Mouse (Mus musculus) liver, embryonic 14.5 days (tissue): ENCODE measurements at regions not wholly inside any gene's neighbourhood (a gene's known extent, or its start where the extent isn't known, plus 50 kb on each side); places are given as distances from the start of the nearest gene placed in this dataset.

Experiments used
- ATAC-seq: fragments of 200-750 bp; cut with Nextera tagmentation; 2 replicates; pipeline ENCODE4 v1.8.0; 2017; ENCODE audit warnings: moderate number of reproducible peaks, mild to moderate bottlenecking, moderate library complexity; ENCODE audit not compliant: insufficient read depth
- DNase-seq, 3 experiments: peaks; one replicate each; pipeline ENCODE4 v3.0.0-alpha.2; 2012 to 2013; ENCODE audit warnings: low read depth in 3 of 3, low spot score in 3 of 3
- H3K27ac ChIP-seq: fragments of 300-500 bp; sonication (generic); 2 replicates; pipeline ENCODE4 v1.5.1; 2014; ENCODE audit warnings: moderate library complexity, mild to moderate bottlenecking, control low read depth, inconsistent platforms
- H3K27me3 ChIP-seq: fragments of 300-500 bp; sonication (generic); 2 replicates; pipeline ENCODE4 v1.6.1; 2014; ENCODE audit warnings: mild to moderate bottlenecking, low read length, moderate library complexity; ENCODE audit not compliant: control insufficient read depth, insufficient read depth
- H3K36me3 ChIP-seq: fragments of 300-500 bp; sonication (generic); replicated peaks from 2 replicates; pipeline ENCODE4 v1.6.1; 2014; ENCODE audit warnings: low read depth; ENCODE audit not compliant: control insufficient read depth, insufficient read depth
- H3K4me1 ChIP-seq, 2 experiments: fragments of 200-500 bp in 1 of 2; fragments of 300-500 bp in 1 of 2; sonication (generic) in 1 of 2; replicated peaks; 2 replicates each; pipeline ENCODE4 v1.6.1; 2012 to 2014; ENCODE audit warnings: antibody characterized with exemption in 1 of 2, inconsistent platforms in 1 of 2, low read length in 1 of 2; ENCODE audit not compliant: control insufficient read depth in 2 of 2, insufficient read depth in 2 of 2
- H3K4me2 ChIP-seq: fragments of 300-500 bp; sonication (generic); 2 replicates; pipeline ENCODE4 v1.6.1; 2014; ENCODE audit warnings: low read depth, mild to moderate bottlenecking, control low read depth, moderate library complexity
- H3K4me3 ChIP-seq, 2 experiments: fragments of 200-500 bp in 1 of 2; fragments of 300-500 bp in 1 of 2; sonication (generic) in 1 of 2; 2 replicates each; pipeline ENCODE4 v1.5.1; 2012 to 2014; ENCODE audit warnings: low read depth in 2 of 2, low read length in 2 of 2, mild to moderate bottlenecking in 2 of 2, control low read depth in 1 of 2, inconsistent platforms in 1 of 2, moderate library complexity in 1 of 2; ENCODE audit not compliant: insufficient read depth in 1 of 2
- H3K9ac ChIP-seq: fragments of 300-500 bp; sonication (generic); replicated peaks from 2 replicates; pipeline ENCODE4 v1.6.1; 2014; ENCODE audit warnings: mild to moderate bottlenecking, control low read depth, moderate library complexity
- H3K9me3 ChIP-seq: fragments of 300-500 bp; sonication (generic); 2 replicates; pipeline ENCODE4 v1.6.1; 2016; ENCODE audit warnings: low read length, mixed read lengths; ENCODE audit not compliant: control insufficient read depth
- CTCF ChIP-seq: IDR thresholded peaks from 2 replicates; pipeline ENCODE4 v1.5.1; 2016; ENCODE audit warnings: antibody characterized with exemption, low read depth, control low read depth
- EP300 ChIP-seq: IDR thresholded peaks from 2 replicates; pipeline ENCODE4 v1.6.1; 2016; ENCODE audit warnings: antibody characterized with exemption, low read depth
- WGBS: fragments of 180-500 bp; shearing (Covaris S2); extraction: QIAGEN DNeasy Blood & Tissue Kit; methylation state at CpG from one replicate; pipeline ENCODE4 v1.1.7; 2014; ENCODE audit not compliant: insufficient replicate concordance; 5-methylcytosine and 5-hydroxymethylcytosine counted together

DNA sequence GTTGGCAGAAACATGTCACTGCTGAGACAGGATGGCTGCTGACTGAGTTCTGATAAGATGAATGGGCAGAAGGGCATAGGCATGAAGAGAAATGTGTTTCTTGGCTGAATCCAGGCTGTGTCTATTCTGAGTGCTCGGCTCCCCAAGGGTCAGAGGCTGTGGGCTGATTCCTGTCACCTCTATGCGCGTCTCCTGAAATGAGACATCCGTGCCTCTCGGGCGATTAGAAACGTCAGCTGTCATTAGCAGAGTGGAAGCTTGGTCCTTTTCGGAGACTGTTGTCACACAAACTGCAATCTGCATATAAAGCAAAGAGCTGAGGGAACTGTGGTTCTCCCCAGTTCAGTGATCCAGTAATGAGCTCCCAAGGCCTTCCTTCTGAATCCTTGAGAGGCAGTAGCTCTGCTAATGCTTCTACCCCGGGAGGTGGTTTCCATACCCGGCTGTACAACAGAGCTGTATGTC lies 108.8 kb downstream of the Atp23 start:
- H3K27ac ChIP-seq: no peak overlapping the region
- no peaks in the 10 kb centered on the region for H3K9me3 ChIP-seq
- no peak overlapping the region for H3K4me3 ChIP-seq
- 61% methylated on average over 10 of the region's 10 CpGs for WGBS
- H3K36me3 ChIP-seq: no peaks in the 10 kb centered on the region
- no peaks in the 10 kb centered on the region for H3K4me1 ChIP-seq
- no peak for TF ChIP-seq CTCF
- no peak for TF ChIP-seq EP300
- H3K9ac ChIP-seq: no peak overlapping the region
- ATAC-seq: no peak
- H3K27me3 ChIP-seq: no peaks in the 10 kb centered on the region
- no peak overlapping the region for H3K4me2 ChIP-seq
- no peak for DNase-seq

DNA sequence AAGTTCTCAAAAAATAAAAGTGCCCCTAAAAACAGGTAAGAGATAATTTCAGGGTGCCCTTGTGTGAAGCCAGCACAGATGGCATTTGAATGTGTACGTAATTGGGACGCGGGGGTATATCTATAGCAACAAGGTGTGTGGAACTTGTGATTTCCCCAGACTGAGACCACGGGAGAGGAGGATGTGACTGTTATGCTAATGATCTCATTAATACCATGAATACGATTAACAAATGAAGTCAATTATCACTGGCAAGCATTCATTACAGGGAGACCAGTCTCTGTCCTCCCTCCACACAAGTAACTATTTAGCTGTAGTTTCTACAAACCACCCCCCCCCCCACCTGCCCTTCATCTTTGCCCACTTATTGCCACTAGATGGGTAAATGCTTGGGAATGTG lies 112.9 kb downstream of the Atp23 start:
- no peaks in the 10 kb centered on the region for H3K4me1 ChIP-seq
- ATAC-seq (no peak), DNase-seq (no peak)
- WGBS: 75% methylated on average over 5 of the region's 5 CpGs
- no peaks in the 10 kb centered on the region for H3K9me3 ChIP-seq
- no peak for TF ChIP-seq CTCF
- no peak for TF ChIP-seq EP300
- H3K9ac ChIP-seq: no peak overlapping the region
- H3K36me3 ChIP-seq: no peaks in the 10 kb centered on the region
- no peaks in the 10 kb centered on the region for H3K27me3 ChIP-seq
- H3K27ac ChIP-seq: no peak overlapping the region
- H3K4me2 ChIP-seq: no peak overlapping the region
- H3K4me3 ChIP-seq: no peak overlapping the region

DNA sequence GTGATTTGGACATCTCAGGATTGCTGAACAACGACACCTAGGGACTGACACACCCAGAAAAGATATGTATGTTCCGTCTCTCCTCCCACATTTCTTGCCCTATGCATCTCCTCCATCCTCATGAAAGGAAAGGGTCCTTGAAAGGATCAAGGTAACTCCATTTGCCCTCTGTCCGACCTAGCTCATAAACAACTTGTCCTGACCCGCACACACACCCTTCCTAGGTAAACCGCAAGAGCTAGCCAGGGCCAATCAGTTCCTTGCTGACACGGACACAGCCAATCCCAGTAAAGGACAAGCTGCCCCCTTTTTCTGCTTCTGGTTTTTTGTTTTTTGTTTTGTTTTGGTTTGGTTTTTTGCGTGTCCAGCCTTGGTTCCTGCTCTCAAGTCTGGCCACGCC lies 118.0 kb downstream of the Atp23 start:
- 73% methylated on average over 8 of the region's 8 CpGs for WGBS
- Histone ChIP-seq H3K4me1 (no peaks in the 10 kb centered on the region), H3K4me2 (no peak overlapping the region), H3K27ac (no peak overlapping the region), H3K36me3 (no peaks in the 10 kb centered on the region), H3K27me3 (no peaks in the 10 kb centered on the region), H3K9me3 (no peaks in the 10 kb centered on the region), H3K9ac (no peak overlapping the region), H3K4me3 (no peak overlapping the region)
- ATAC-seq (no peak), DNase-seq (no peak)
- TF ChIP-seq CTCF (no peak), EP300 (no peak)

DNA sequence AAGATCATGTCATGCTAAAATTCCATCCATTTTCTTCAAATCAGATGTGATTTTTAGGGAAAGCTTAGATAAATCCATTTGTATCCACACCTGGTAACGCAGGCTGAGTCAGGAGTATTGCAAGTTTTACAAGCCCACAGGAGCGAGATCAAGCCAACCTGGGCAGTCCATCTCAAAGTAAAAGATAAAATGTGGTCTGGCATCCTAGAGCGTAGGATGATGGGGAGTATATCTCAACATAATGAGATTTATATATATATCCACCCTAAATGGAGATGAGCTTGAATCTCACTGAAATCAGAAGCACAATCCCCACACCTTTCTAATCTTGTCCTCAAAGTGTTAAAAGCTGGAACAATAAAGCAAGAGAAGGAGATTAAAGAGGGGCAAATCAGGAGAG lies 124.6 kb downstream of the Atp23 start:
- H3K36me3 ChIP-seq: no peaks in the 10 kb centered on the region
- no peak for ATAC-seq
- WGBS: 56% methylated on average over 3 of the region's 3 CpGs
- TF ChIP-seq EP300: no peak
- no peak for TF ChIP-seq CTCF
- no peak for DNase-seq
- no peak overlapping the region for H3K9ac ChIP-seq
- H3K9me3 ChIP-seq: no peaks in the 10 kb centered on the region
- H3K4me1 ChIP-seq: no peaks in the 10 kb centered on the region
- H3K27me3 ChIP-seq: no peaks in the 10 kb centered on the region
- H3K4me2 ChIP-seq: no peak overlapping the region
- H3K4me3 ChIP-seq: no peak overlapping the region
- no peak overlapping the region for H3K27ac ChIP-seq

DNA sequence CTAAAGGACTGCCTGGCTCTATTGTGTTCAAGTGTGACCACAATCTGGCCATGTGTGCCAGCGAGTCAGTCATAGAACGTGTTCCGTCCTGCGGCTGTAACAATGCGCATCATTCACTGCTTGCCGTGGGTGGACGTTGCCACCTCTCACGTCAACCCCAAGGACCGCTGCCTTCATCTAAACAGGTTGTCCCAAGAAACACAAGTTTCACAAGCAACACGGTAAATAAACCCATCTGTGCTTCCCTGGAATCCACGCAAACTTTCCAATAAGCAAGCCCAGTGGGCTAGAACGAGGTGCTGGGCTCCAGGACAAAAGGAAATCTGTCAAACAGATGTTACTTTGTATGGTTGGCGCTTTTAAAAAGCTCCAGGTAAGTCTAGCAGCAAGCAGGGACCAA lies 125.2 kb downstream of the Atp23 start:
- H3K4me2 ChIP-seq: no peak overlapping the region
- TF ChIP-seq EP300 (no peak), CTCF (no peak)
- no peak overlapping the region for H3K4me3 ChIP-seq
- 71% methylated on average over 13 of the region's 13 CpGs for WGBS
- H3K36me3 ChIP-seq: no peaks in the 10 kb centered on the region
- ATAC-seq (no peak), DNase-seq (no peak)
- H3K27me3 ChIP-seq: no peaks in the 10 kb centered on the region
- H3K4me1 ChIP-seq: no peaks in the 10 kb centered on the region
- H3K27ac ChIP-seq: no peak overlapping the region
- no peak overlapping the region for H3K9ac ChIP-seq
- H3K9me3 ChIP-seq: no peaks in the 10 kb centered on the region
